Mouse (Mus musculus): ENCODE measurements around the gene Eif3g. TPM values are rescaled to one million over a fixed set of nuclear protein-coding genes. Genes with fewer than 3 reads are reported as not detected.

The Eif3g gene
- polyA plus RNA-seq, 2 experiments = 104 to 170 TPM

DNA sequence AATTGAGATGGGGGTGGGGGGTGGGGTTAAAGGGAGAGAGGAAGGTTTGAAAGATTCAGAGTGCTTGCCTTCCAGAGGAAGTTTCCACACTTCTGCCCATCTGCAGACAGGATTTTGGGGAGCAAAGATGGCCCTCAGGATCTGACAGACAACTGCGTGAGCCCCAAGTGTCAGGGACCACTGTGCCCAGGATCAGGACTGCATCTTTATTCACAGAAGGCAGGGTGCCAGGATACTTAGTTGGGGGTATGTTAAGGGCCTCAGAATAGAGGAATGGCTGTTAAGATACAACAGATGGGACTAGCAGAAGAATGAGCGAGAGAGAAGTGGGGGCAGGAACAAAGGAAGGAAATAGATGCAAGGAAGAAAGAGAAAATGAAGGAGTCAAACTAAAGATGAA is 11.9 kb downstream of the Eif3g start:
- no peak overlapping the region for H3K4me3 ChIP-seq (ENCODE audit: insufficient read depth in 1 of 2, low read depth in 2 of 2, low read length in 2 of 2)
- H3K4me1 ChIP-seq (replicated peaks; ENCODE audit: control insufficient read depth in 2 of 2, insufficient read depth in 2 of 2, low read length in 1 of 2) = peaks cover 9 to 15% of the 10 kb centered on the region in 2 experiments
- no peak overlapping the region for H3K9ac ChIP-seq (replicated peaks)
- DNase-seq (ENCODE audit: low read depth in 3 of 3, low spot score in 3 of 3) (no peak), ATAC-seq (ENCODE audit: insufficient read depth) (no peak)
- TF ChIP-seq CTCF (IDR thresholded peaks at IDR 0.05; ENCODE audit: low read depth) (no peak), EP300 (IDR thresholded peaks at IDR 0.05; ENCODE audit: low read depth) (no peak)
- H3K27ac ChIP-seq = no peak overlapping the region
- no peak overlapping the region for H3K4me2 ChIP-seq (ENCODE audit: low read depth)
- WGBS (ENCODE audit: insufficient replicate concordance) = 85% methylated on average over 2 of the region's 2 CpGs
- no peaks in the 10 kb centered on the region; the same call in 1 of the 2 replicates for H3K9me3 ChIP-seq (ENCODE audit: control insufficient read depth, low read length)
- H3K27me3 ChIP-seq (ENCODE audit: control insufficient read depth, insufficient read depth, low read length) = no peaks in the 10 kb centered on the region
- H3K36me3 ChIP-seq (replicated peaks; ENCODE audit: control insufficient read depth, insufficient read depth, low read depth) = peaks cover 24% of the 10 kb centered on the region

- TF ChIP-seq EP300 (IDR thresholded peaks at IDR 0.05; ENCODE audit: low read depth) (no peak), CTCF (IDR thresholded peaks at IDR 0.05; ENCODE audit: low read depth) (0 out of 2 replicates have a peak, but pooled peaks have one; percentile 8)
- WGBS (ENCODE audit: insufficient replicate concordance) = 81% methylated on average over 13 of the region's 13 CpGs
- no peak for DNase-seq (ENCODE audit: low read depth in 3 of 3, low spot score in 3 of 3)
Measured at GRCm38 (mm10) chr9:20879097-20879792, 19.2 kb downstream of the Eif3g start, which contains the start of gene Angptl6. Gene Angptl6, minus strand, starts transcription at chr9:20879727.

DNA sequence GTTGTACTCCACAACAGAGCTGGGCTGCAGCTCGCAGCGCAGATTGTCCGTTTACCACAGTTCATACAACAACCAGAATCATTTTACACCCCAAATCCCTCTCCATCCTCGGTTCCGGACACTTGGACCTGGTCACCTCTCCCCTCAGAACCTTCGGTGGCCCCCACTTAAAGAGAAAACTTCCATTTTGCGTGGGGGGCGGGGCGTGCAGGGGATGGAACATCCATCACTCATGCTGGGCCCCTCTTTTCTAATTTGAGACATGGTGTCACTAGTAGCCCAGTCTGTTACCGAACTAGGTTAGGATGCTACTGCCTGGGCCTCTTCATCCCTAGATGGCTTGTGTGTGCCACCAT is 19.7 kb downstream of the Eif3g start:
- 21% methylated on average over 10 of the region's 10 CpGs for WGBS (ENCODE audit: insufficient replicate concordance)
- H3K9ac ChIP-seq (replicated peaks) = peak overlapping the region; percentile 77
- peak overlapping the region; percentile 81 for H3K27ac ChIP-seq
- H3K36me3 ChIP-seq (replicated peaks; ENCODE audit: control insufficient read depth, insufficient read depth, low read depth) = no peaks in the 10 kb centered on the region
- no peaks in the 10 kb centered on the region for H3K27me3 ChIP-seq (ENCODE audit: control insufficient read depth, insufficient read depth, low read length)
- peak overlapping the region; percentile 47 to 57 for H3K4me3 ChIP-seq (ENCODE audit: insufficient read depth in 1 of 2, low read depth in 2 of 2, low read length in 2 of 2)
- no peaks in the 10 kb centered on the region for H3K9me3 ChIP-seq (ENCODE audit: control insufficient read depth, low read length)
- no peak for TF ChIP-seq CTCF (IDR thresholded peaks at IDR 0.05; ENCODE audit: low read depth)
- H3K4me1 ChIP-seq (replicated peaks; ENCODE audit: control insufficient read depth in 2 of 2, insufficient read depth in 2 of 2, low read length in 1 of 2) = peaks cover 4 to 6% of the 10 kb centered on the region in 2 experiments
- no peak for DNase-seq (ENCODE audit: low read depth in 3 of 3, low spot score in 3 of 3)
- peak overlapping the region; percentile 92 for H3K4me2 ChIP-seq (ENCODE audit: low read depth)
- no peak for ATAC-seq (ENCODE audit: insufficient read depth)

More at GRCm38 (mm10) chr9:20879097-20879792, 19.2 kb downstream of the Eif3g start, which contains the start of gene Angptl6:
- Histone ChIP-seq H3K9me3 (ENCODE audit: control insufficient read depth, low read length) (no peaks in the 10 kb centered on the region), H3K4me3 (ENCODE audit: insufficient read depth in 1 of 2, low read depth in 2 of 2, low read length in 2 of 2) (peak within 1 kb of the TSS; percentile 47 to 57), H3K36me3 (replicated peaks; ENCODE audit: control insufficient read depth, insufficient read depth, low read depth) (no peaks in the 10 kb centered on the region), H3K9ac (replicated peaks) (peak within 1 kb of the TSS; percentile 77), H3K4me1 (replicated peaks; ENCODE audit: control insufficient read depth in 2 of 2, insufficient read depth in 2 of 2, low read length in 1 of 2) (peaks cover 4 to 6% of the 10 kb centered on the region in 2 experiments), H3K27ac (peak within 1 kb of the TSS; percentile 81), H3K27me3 (ENCODE audit: control insufficient read depth, insufficient read depth, low read length) (no peaks in the 10 kb centered on the region), H3K4me2 (ENCODE audit: low read depth) (peak within 1 kb of the TSS; percentile 92)
- ATAC-seq (ENCODE audit: insufficient read depth) = no peak

- DNase-seq (ENCODE audit: low read depth in 3 of 3, low spot score in 3 of 3) (peak; percentile 95 to 97 (median 96)), ATAC-seq (ENCODE audit: insufficient read depth) (peak; percentile 94)
- TF ChIP-seq EP300 (IDR thresholded peaks at IDR 0.05; ENCODE audit: low read depth) (no peak), CTCF (IDR thresholded peaks at IDR 0.05; ENCODE audit: low read depth) (peak; percentile 92)
- no peaks in the 10 kb centered on the region for H3K9me3 ChIP-seq (ENCODE audit: control insufficient read depth, low read length)
- H3K36me3 ChIP-seq (replicated peaks; ENCODE audit: control insufficient read depth, insufficient read depth, low read depth) = no peaks in the 10 kb centered on the region
- peak overlapping the region; percentile 81 for H3K27ac ChIP-seq
- peaks cover 4 to 6% of the 10 kb centered on the region in 2 experiments for H3K4me1 ChIP-seq (replicated peaks; ENCODE audit: control insufficient read depth in 2 of 2, insufficient read depth in 2 of 2, low read length in 1 of 2)
- peak overlapping the region; percentile 47 to 57 for H3K4me3 ChIP-seq (ENCODE audit: insufficient read depth in 1 of 2, low read depth in 2 of 2, low read length in 2 of 2)
- no peaks in the 10 kb centered on the region for H3K27me3 ChIP-seq (ENCODE audit: control insufficient read depth, insufficient read depth, low read length)
- WGBS (ENCODE audit: insufficient replicate concordance) = under 1% methylated on average over 69 of the region's 69 CpGs
- peak overlapping the region; percentile 77 for H3K9ac ChIP-seq (replicated peaks)
- peak overlapping the region; percentile 92 for H3K4me2 ChIP-seq (ENCODE audit: low read depth)
Measured at GRCm38 (mm10) chr9:20878041-20878709, 20.2 kb downstream of the Eif3g start.
